Mouse (Mus musculus) cerebellum, adult 2 months (tissue): ENCODE results near the gene Numb.

ENCODE experiments used
- CTCF ChIP-seq: fragments of 200-500 bp; IDR thresholded peaks from 2 replicates; pipeline ENCODE4 v1.5.1; 2011; ENCODE audit warnings: low read depth, mild to moderate bottlenecking, control low read depth, low read length, moderate library complexity, borderline replicate concordance; ENCODE audit not compliant: insufficient read depth
- POLR2A ChIP-seq: fragments of 200-500 bp; IDR thresholded peaks from 2 replicates; pipeline ENCODE4 v1.6.1; 2011; ENCODE audit warnings: low read length, control low read depth, borderline replicate concordance; ENCODE audit not compliant: insufficient read depth

DNA sequence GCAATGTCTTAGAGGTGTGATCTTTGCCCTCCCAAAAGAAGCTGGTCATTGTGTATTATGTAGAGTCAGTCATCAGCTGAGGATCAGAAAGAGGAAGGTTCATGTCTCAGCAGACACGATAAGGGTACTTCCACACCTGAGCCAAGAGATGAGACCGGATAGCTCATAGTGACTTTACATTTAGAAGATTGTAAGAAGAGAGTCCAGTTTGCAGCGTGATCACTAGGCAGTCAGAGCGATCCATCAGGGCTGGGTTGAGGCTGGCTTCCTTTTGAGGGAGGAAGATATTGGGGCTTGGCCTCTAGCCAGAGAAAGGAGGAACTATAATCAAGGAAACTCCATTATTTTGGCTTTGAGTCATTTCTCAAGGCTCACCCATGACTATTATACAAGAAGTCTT, 6.0 kb upstream of the Numb start:
- TF ChIP-seq POLR2A (no peak), CTCF (no peak)
